Mouse (Mus musculus) heart, postnatal 0 days (tissue): ENCODE data around the gene Nfia.

Experiments used
- CTCF ChIP-seq: IDR thresholded peaks from 2 replicates; pipeline ENCODE4 v1.5.1; 2016; ENCODE audit warnings: antibody characterized with exemption, control low read depth, low read depth
- EP300 ChIP-seq: IDR thresholded peaks from 2 replicates; pipeline ENCODE4 v1.6.1; 2016; ENCODE audit warnings: antibody characterized with exemption, low read depth

DNA sequence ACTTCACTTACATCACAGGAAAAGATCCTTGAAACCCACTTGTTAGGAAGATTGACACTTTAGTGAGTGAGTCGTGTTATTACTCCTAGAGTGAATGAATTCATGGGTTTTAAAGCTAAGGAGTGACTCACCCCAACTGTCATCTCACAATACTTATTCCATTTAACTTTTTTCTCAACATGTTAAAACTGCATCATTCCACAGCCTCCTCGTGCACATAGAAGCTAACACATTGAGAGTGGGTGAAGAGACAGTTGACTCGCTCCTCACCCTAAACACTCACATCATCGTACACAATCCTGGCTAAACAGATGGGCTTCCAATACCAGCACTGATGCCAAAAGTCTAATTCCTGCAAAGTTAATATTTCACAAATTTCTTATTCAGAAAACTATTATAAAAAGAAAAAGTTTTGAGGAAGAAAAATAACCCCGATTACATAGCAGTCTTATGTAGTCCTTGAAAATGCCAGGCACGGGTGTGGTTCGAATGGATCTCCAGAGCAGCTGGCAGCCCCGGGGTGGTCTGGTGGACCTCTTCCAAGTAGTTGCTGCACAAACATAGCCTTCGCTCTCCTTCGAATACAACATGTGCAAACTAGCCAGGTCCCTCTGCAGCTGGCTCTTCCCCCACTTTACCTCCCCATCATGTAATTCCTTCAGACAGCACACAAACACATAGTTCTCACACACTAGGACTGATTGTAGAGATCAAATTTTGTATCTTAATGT is 178.0 kb downstream of the Nfia start:
- no peak for TF ChIP-seq CTCF
- no peak for TF ChIP-seq EP300
